Mouse (Mus musculus) pancreas, adult 10 weeks (tissue): ENCODE results near the gene Klra9. TPM values are rescaled to one million over a fixed set of nuclear protein-coding genes. Genes with fewer than 3 reads are reported as not detected.

ENCODE experiments used
- polyA plus RNA-seq: library from polyadenylated mRNA; stranded (reverse); fragments of 350-450 nt; fragmentation: Illumina TruSeq; extraction: RNeasy Lipid Tissue Mini Kit (QIAGEN cat#74804); gene quantifications from one replicate; pipeline ENCODE4 v1.2.3, GENCODE M21; 2015; ENCODE audit warnings: low read depth, low replicate concordance; ENCODE audit not compliant: insufficient read depth

Klra9 gene
- not detected for polyA plus RNA-seq

GRCm38 (mm10) chr6:130193012-130193411, at the start of gene Klra9:
Gene Klra9, minus strand, starts transcription at chr6:130193112.

GRCm38 (mm10) chr6:130233222-130233621, 40.3 kb upstream of the Klra9 start, which contains the start of gene Klra7:
Gene Klra7, minus strand, starts transcription at chr6:130233322.

GRCm38 (mm10) chr6:130129798-130130197, 63.1 kb downstream of the Klra9 start, which contains the start of gene Klra8:
Gene Klra8, minus strand, starts transcription at chr6:130129898.

Other genes with a start within 250 kb of the Klra9 start
- not detected for gene Klra6, start 166.2 kb downstream of the Klra9 start, polyA plus RNA-seq
- gene Klra4, start 125.8 kb downstream of the Klra9 start, polyA plus RNA-seq: not detected
- gene Klra8, start 63.2 kb downstream of the Klra9 start, polyA plus RNA-seq: not detected
- gene Klra7, start 40.2 kb upstream of the Klra9 start, polyA plus RNA-seq: not detected
- not detected for gene Klra10, start 88.8 kb upstream of the Klra9 start, polyA plus RNA-seq
- not detected for gene Klra3, start 144.5 kb upstream of the Klra9 start, polyA plus RNA-seq
- not detected for gene Klra1, start 193.8 kb upstream of the Klra9 start, polyA plus RNA-seq